Mouse (Mus musculus) G1E (cell line): Measurements from ENCODE around the gene Ly6g6c.

Experiments used
- CTCF ChIP-seq: IDR thresholded peaks from 2 replicates; pipeline ENCODE4 v1.5.1; 2012; ENCODE audit warnings: low read depth, low read length, inconsistent platforms, mixed read lengths
- GATA1 ChIP-seq: IDR thresholded peaks from 2 replicates; pipeline ENCODE4 v1.6.1; 2012; ENCODE audit warnings: borderline replicate concordance, low read length, inconsistent platforms, mixed read lengths
- GATA2 ChIP-seq: IDR thresholded peaks from 2 replicates; pipeline ENCODE4 v1.6.1; 2012; ENCODE audit warnings: low read depth, low read length, inconsistent platforms, borderline replicate concordance
- POLR2AphosphoS5 ChIP-seq: IDR thresholded peaks from 2 replicates; pipeline ENCODE4 v1.6.1; 2012; ENCODE audit warnings: low read depth, low read length, inconsistent platforms; ENCODE audit not compliant: insufficient replicate concordance
- TAL1 ChIP-seq: conservative IDR thresholded peaks from 2 replicates; pipeline ENCODE4 v1.6.1; 2012; ENCODE audit warnings: low read depth, low read length, inconsistent platforms, mixed read lengths

DNA sequence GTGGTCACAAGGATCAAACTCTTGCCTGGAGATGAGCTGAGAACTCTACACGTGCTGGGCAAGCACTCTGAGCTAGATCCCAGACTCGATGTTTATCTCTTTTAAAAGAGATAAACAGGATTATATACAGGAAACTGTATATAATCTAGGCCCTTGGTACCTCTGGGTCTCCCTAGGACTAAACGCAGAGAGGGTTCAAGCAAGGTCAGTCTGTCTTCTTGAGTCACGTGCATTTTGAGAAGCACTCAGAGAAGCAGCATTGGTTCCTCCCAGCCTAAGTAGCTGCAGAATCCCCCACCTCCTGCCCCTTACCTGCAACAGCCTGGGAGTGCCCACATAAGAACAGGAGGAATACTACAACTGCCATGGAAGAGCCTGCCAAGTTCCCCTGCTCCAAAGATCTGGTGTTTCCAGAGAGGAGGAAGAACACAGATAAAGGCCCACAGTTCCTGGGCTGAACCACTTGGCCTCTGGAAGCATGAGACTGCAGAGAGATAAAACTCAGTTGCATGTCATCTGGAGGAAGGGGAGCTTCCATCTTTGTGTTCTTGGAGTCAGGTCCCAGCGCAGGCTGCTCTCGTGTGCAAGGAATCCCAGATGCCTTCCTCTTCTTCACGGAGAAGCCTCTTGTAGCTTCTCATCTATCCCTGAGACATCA lies 20.1 kb downstream of the Ly6g6c start, which contains the start of gene Ly6g6f:
- no peak for TF ChIP-seq CTCF
- no peak for TF ChIP-seq GATA1
- TF ChIP-seq POLR2AphosphoS5 = no peak
- TF ChIP-seq TAL1 = no peak
- TF ChIP-seq GATA2 = no peak
